Mouse (Mus musculus) cerebellum, adult 2 months (tissue): ENCODE results near the gene Sh2d5.

Source experiments
- CTCF ChIP-seq: fragments of 200-500 bp; IDR thresholded peaks from 2 replicates; pipeline ENCODE4 v1.5.1; 2011; ENCODE audit warnings: low read depth, mild to moderate bottlenecking, control low read depth, low read length, moderate library complexity, borderline replicate concordance; ENCODE audit not compliant: insufficient read depth
- POLR2A ChIP-seq: fragments of 200-500 bp; IDR thresholded peaks from 2 replicates; pipeline ENCODE4 v1.6.1; 2011; ENCODE audit warnings: low read length, control low read depth, borderline replicate concordance; ENCODE audit not compliant: insufficient read depth

DNA sequence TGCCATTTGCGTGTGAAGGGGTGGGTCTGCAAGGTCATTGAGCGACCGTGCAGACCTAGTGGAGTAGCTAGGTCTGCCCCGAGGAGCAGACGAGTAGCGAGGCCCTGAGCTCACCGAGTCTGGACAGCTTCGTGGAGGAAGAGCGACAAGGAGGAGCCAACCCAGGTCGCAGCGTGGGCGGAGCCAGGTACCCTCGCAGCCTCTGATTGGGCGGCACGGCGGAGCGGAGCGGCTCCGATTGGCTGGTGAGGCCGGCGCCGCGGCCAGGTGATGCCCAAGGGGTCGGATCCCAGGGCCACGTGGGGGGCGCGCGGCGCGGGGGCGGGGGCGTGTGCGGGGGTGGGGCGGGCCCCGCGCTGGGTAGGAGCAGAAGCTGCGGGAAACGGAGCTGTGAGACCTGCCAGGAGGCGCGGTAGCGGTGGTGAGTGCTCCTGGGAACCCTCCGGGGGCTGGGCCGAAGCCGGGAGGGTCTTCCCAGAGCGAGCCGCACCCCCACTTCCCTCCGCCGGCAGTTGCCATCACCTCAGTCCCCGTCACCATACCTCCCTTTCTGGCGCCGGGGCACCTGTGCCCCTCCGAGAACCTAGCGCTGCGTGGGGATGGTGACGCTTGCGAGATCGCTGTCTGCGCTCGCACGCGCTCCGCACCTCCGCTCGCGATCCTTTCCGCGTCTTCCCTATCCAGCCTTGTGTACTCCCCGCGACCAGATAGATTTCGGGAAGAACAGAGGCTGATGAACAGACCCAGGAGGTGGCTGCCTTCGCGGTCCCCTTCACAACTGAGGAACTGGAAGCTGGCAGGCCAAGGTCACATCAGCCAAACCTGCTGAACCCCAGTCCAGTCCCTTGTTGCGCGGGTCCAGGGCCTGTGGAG, at the start of gene Sh2d5, which contains the start of gene Kif17:
- TF ChIP-seq CTCF (no peak), POLR2A (peak; percentile 98)
